Mouse (Mus musculus) macrophage (primary cell): ENCODE measurements around the gene Galnt13. TPM values are rescaled to one million over a fixed set of nuclear protein-coding genes. Genes with fewer than 3 reads are reported as not detected.
"Not testable (repeated sequence)": the region's sequence is repeated elsewhere in the genome, so short reads cannot be mapped to it uniquely, and the experiment has no call there.

Experiments
- H3K27ac ChIP-seq: fragments of 350-480 bp; formaldehyde crosslinking; 2 replicates; pipeline ENCODE4 v1.9.0; 2021
- H3K36me3 ChIP-seq: fragments of 350-480 bp; formaldehyde crosslinking; 2 replicates; pipeline ENCODE4 v1.9.0; 2021; ENCODE audit errors: inconsistent target
- H3K4me3 ChIP-seq: fragments of 350-480 bp; formaldehyde crosslinking; 2 replicates; pipeline ENCODE4 v1.9.0; 2021; ENCODE audit errors: inconsistent target
- H3K79me2 ChIP-seq: fragments of 350-480 bp; formaldehyde crosslinking; 2 replicates; pipeline ENCODE4 v1.9.0; 2021; ENCODE audit errors: inconsistent target
- WGBS: methylation state at CpG from one replicate; pipeline ENCODE4 v1.1.7; 2026; ENCODE audit warnings: inconsistent platforms; ENCODE audit not compliant: missing documents; 5-methylcytosine and 5-hydroxymethylcytosine counted together
- polyA plus RNA-seq: library from polyadenylated mRNA; stranded (reverse); fragments of 250-400 nt; gene quantifications from 3 replicates; pipeline ENCODE4 v1.2.4, GENCODE M21; 2018; ENCODE audit warnings: inconsistent platforms
- total RNA-seq, 78 experiments: library from RNA; depleted of rRNA; stranded (reverse); fragments of 250-400 nt; gene quantifications; 1 replicate in 9 of 78; 2 replicates in 24 of 78; 3 replicates in 43 of 78; 4 replicates in 2 of 78; pipeline ENCODE4 v1.2.4; 2018; ENCODE audit warnings: inconsistent platforms in 56 of 78

Gene Galnt13
- under 1 TPM in 1 of 26 experiments, not detected in 25; 0.66 TPM for total RNA-seq (2018; cell fraction: chromatin; rRNA removed)
- total RNA-seq (2018; cell fraction: cytosol; rRNA removed), result not detected
- not detected for total RNA-seq (2018; cell fraction: nucleus; rRNA removed)
- not detected in 3 replicates for polyA plus RNA-seq

- H3K79me2 ChIP-seq, result no peaks in the 10 kb centered on the region
- H3K27ac ChIP-seq, result no peak within 1 kb of the TSS
- 6% methylated on average over 64 of the region's 81 CpGs for WGBS
- no peaks in the 10 kb centered on the region for H3K36me3 ChIP-seq
- no peak within 1 kb of the TSS for H3K4me3 ChIP-seq
These were observed at the start of gene Galnt13 for GRCm38 (mm10) chr2:54435937-54436735. Galnt13 (plus strand) TSS chr2:54436317.

DNA sequence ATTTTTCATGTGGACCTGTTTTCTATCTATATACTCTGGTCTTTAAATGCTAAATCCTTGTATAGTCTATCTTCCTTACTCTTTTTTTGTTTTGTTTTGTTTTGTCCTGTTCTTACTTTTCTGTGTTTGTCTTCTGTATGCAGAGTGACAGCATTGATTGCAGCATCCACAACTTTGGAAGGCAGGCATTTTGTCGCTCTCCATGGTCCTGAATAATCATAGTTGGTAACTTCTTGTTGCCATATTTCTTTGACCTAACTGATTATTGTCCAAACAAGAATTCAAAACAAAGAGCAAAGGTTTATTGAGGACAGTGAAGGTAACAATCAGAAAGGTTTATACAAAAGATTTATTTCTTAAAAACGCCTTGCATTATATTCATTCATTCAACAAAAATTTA lies 5.1 kb upstream of the Galnt13 start:
- no peaks in the 10 kb centered on the region for H3K79me2 ChIP-seq
- no peak overlapping the region for H3K4me3 ChIP-seq
- no peak overlapping the region for H3K27ac ChIP-seq
- no peaks in the 10 kb centered on the region for H3K36me3 ChIP-seq
- 56% methylated on average over 2 of the region's 2 CpGs for WGBS

DNA sequence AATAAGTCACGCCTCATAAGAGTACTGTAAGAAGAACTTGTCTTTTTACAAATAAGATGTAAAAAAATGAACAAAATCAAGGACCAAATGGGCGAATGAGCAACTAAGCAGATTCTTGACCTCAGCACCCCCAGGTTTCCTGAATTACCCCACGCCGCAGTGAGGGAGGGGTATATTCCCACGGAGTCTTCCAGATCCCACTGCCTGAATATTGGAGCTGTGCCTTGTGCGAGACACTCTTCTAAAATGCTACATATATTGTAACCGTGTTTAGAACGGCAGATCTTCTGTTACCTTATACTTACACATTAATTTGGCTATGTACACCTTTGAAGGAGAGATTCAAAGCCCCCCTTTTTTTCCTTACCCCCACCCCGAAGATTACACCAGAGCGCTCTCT lies 737 bp upstream of the Galnt13 start:
- Histone ChIP-seq H3K27ac (no peak overlapping the region), H3K4me3 (no peak overlapping the region), H3K79me2 (no peaks in the 10 kb centered on the region), H3K36me3 (no peaks in the 10 kb centered on the region)
- 65% methylated on average over 10 of the region's 10 CpGs for WGBS

GRCm38 (mm10) chr2:54436736-54437500 lies 801 bp downstream of the Galnt13 start:
- no peaks in the 10 kb centered on the region for H3K36me3 ChIP-seq
- H3K4me3 ChIP-seq, result no peak overlapping the region
- H3K79me2 ChIP-seq, result no peaks in the 10 kb centered on the region
- no peak overlapping the region for H3K27ac ChIP-seq
- 6% methylated on average over 36 of the region's 42 CpGs for WGBS

DNA sequence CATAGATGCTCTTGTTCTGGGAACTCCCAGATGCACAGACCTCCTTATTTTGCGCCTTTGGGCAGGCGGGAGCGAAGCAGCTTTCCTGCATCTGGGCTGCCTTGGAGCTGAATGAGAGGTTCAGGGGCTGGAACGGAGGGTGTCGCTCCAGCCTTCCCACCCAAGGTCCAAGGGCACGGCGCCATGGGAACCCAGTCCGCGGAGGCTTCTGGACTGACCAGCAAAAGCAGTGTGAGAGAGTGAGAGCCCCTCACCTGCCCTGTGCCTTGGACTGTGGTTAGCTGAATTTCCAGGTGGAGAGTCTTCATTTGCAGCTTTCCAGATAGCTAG lies 1.3 kb downstream of the Galnt13 start:
- no peak overlapping the region for H3K27ac ChIP-seq
- WGBS, result 10% methylated on average over 9 of the region's 9 CpGs
- H3K36me3 ChIP-seq, result no peaks in the 10 kb centered on the region
- no peaks in the 10 kb centered on the region for H3K79me2 ChIP-seq
- no peak overlapping the region for H3K4me3 ChIP-seq

DNA sequence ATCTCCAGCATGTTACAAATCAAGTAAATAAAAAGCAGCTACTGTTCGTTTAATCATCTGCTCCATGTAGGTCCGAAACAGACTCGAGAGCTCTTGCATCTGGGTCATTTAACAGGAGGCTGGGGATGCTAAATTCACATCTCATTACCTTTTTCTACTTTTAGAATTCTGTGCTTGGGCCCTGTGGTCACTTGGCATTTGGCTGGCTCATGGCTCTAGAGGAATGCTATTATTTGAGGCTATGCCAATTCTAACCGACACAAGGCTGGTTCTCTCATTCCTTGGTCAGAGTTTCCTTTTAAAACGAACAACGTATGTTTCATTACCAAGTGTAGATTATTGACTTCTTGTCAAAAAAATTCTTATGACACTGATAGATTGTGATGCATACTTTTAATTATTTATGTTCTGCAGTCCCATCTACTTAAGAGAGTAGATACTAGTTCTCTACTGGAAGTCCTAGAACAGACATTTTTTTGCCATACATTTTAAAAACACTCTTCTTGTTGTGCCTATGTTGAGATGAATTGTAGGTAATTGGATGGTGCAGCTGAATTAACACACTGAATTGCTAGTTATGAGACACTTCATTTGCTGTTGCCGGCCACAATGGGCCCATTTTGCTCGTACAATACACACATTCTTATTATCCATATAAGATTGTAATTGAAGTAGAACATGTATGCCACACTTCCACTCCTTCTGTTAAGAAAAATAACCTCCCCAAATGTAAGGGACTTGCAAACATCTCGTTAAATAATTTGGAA lies 6.8 kb downstream of the Galnt13 start:
- no peaks in the 10 kb centered on the region for H3K36me3 ChIP-seq
- 78% methylated on average over 9 of the region's 9 CpGs for WGBS
- H3K27ac ChIP-seq, result no peak overlapping the region
- no peaks in the 10 kb centered on the region for H3K79me2 ChIP-seq
- no peak overlapping the region for H3K4me3 ChIP-seq

GRCm38 (mm10) chr2:54483426-54483825 lies 47.3 kb downstream of the Galnt13 start:
- Histone ChIP-seq H3K36me3 (no peaks in the 10 kb centered on the region), H3K79me2 (no peaks in the 10 kb centered on the region), H3K4me3 (no peak overlapping the region), H3K27ac (no peak overlapping the region)
- 72% methylated on average over 5 of the region's 5 CpGs for WGBS

DNA sequence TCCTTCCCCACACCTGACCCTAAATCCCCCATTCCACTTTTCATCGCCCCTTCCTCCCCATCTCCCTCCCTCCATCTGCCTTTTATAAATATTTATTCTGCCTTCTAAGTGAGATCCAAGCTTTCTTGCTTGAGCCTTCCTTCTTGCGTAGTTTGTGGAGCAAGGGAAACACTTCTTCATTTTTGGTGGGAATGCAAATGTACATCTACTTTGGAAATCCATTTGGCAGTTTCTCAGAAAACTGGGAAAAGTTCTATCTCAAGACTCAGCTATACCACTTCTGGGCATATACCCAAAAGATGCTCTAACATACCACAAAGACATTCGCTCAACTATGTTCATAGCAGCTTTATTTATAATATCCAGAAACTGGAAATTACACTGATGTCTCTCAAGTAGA lies 86.9 kb downstream of the Galnt13 start:
- 81% methylated on average over 3 of the region's 3 CpGs for WGBS
- no peak overlapping the region for H3K27ac ChIP-seq
- H3K79me2 ChIP-seq, result no peaks in the 10 kb centered on the region
- no peak overlapping the region for H3K4me3 ChIP-seq
- no peaks in the 10 kb centered on the region for H3K36me3 ChIP-seq

DNA sequence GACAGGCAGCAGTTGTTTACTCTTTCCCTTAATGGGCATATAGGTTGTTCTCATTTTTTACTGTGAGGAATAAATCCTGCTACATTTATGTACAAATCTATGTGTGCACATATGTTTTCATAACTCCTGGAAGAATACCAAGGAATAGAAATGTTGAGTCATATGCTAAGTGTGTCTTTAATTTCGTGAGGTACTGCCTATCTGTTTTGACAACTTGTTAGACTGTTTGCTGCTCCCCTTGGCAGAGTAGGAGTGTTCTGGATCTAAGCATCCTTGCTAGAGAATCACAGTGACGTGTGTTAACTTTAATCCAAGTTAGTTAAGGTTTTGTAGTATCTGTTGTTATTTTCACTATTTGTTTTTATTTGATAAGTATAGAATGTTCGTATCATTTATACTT lies 91.0 kb downstream of the Galnt13 start:
- H3K4me3 ChIP-seq, result no peak overlapping the region
- no peaks in the 10 kb centered on the region for H3K36me3 ChIP-seq
- no peak overlapping the region for H3K27ac ChIP-seq
- 67% methylated on average over 3 of the region's 3 CpGs for WGBS
- no peaks in the 10 kb centered on the region for H3K79me2 ChIP-seq

DNA sequence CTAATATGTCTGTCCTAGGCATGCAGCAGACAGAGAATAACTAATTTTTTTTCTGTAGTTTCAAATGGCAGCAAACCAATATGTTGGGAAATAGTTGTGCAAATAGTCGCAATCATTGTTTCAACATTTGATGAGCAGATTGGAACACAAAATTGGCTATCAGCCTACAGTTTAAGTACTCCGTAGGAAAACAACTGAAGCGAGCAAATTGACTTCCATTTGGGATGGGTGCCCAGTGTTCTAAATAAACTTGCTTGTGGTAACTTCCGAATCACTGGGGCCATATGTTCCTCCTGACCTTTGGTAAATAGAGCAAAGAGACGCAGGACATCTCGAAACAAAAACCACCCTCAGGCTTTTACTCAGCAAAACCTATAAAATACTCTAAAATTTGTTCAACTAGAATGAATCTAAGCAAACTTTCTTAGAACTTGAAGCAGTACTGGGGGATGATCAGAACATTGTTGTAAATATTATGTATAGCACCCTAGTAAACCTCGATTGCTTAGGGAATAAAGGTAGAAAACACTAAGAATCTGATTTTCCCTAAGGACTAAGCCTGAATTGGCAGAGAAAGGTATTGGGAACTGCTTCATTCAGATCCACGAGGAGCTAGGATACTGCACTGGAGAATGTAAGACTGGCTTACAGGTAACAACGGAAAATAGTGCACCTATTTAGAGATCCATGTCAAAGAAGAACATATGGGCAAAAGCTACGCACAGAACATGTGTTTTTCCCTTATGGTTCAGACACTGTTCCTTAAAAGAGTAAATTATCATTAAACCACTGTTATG lies 122.4 kb downstream of the Galnt13 start:
- H3K79me2 ChIP-seq, result no peaks in the 10 kb centered on the region
- 84% methylated on average over 10 of the region's 10 CpGs for WGBS
- H3K36me3 ChIP-seq, result no peaks in the 10 kb centered on the region
- no peak overlapping the region for H3K4me3 ChIP-seq
- H3K27ac ChIP-seq, result no peak overlapping the region

DNA sequence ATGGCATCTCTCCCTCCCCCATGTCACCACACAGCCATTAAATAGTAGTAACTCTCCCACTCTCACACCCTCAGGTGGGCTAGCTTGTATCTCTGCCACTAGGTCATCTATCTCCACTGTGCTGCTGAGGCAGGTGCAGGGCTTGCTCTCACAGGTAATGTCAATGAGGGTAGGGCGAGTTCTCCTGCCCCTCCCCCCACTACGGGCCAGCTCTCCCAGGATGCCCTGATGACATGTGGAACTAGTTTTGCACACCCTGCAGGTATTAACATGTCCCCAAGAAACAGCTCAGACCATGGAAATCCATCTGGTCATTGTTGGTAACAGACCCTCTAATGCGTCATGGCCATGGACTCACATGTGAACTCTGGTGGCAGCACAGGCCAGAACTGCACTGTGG lies 129.0 kb downstream of the Galnt13 start:
- WGBS, result 93% methylated on average over 3 of the region's 3 CpGs
- no peak overlapping the region for H3K27ac ChIP-seq
- H3K79me2 ChIP-seq, result no peaks in the 10 kb centered on the region
- no peak overlapping the region for H3K4me3 ChIP-seq
- H3K36me3 ChIP-seq, result no peaks in the 10 kb centered on the region

DNA sequence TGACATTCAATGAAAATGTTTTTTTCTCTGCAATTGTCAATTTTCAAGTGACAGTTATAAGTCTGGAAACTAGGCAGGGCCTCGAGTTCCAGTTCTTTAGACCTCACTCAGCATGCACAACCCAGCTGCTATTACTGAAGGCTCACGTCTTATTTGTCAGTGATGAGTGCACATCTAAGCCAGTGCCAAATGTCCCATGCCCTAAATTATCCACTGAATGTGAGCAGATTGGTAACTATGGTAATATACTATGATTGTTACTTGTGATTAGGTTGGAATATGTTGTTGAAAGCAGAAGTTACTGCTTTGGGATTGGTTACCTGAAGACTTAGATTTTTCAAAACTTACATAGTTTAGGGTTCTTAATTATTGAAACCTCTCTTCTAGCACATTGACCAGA lies 131.1 kb downstream of the Galnt13 start:
- Histone ChIP-seq H3K4me3 (no peak overlapping the region), H3K36me3 (no peaks in the 10 kb centered on the region), H3K79me2 (no peaks in the 10 kb centered on the region), H3K27ac (no peak overlapping the region)
- 80% methylated on average over 2 of the region's 2 CpGs for WGBS

DNA sequence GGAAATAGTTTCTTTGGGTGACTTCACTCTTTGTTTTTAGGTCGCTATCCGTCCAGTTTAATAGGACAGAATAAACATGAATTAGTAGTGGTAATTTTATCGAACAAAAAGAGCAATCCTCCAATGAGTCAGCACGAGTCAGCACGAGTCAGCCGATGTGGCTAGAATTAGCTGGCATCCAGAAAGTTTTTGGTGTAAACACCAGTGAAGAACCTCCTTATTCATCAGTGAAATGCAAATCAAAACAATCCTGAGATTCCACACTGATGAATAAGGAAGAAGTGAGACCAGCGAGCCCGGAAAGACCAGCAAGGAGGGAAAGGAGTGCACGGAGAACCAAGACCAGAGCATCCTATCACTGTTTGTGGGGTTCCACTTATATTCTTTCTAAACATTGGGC lies 131.5 kb downstream of the Galnt13 start:
- H3K4me3 ChIP-seq, result no peak overlapping the region
- H3K36me3 ChIP-seq, result no peaks in the 10 kb centered on the region
- no peaks in the 10 kb centered on the region for H3K79me2 ChIP-seq
- 86% methylated on average over 9 of the region's 9 CpGs for WGBS
- no peak overlapping the region for H3K27ac ChIP-seq

GRCm38 (mm10) chr2:54713817-54714216 lies 277.7 kb downstream of the Galnt13 start:
- H3K4me3 ChIP-seq, H3K79me2 ChIP-seq, H3K27ac ChIP-seq, H3K36me3 ChIP-seq: not testable (repeated sequence)
- WGBS, result no CpG with 5 or more reads among the region's 5 CpGs
